Mouse (Mus musculus) adrenal gland, adult 2 months (tissue): ENCODE data around the gene Bach2. TPM values are rescaled to one million over a fixed set of nuclear protein-coding genes. Genes with fewer than 3 reads are reported as not detected.

Experiments used
- DNase-seq: peaks from one replicate; pipeline ENCODE4 v3.0.0; 2021
- polyA plus RNA-seq: library from polyadenylated mRNA; depleted of rRNA; stranded (reverse); fragments of >200 nt; gene quantifications from 2 replicates; pipeline ENCODE4 v1.2.3, GENCODE M21; 2012
- total RNA-seq, 2 experiments: library from RNA; stranded (reverse); gene quantifications; 2 replicates each; pipeline ENCODE4 v1.2.3; 2021

The Bach2 gene
- total and polyA plus RNA-seq, 3 experiments, result 0.61 to 2.9 (median 2.2) TPM

- no peak for DNase-seq
These were observed 250.6 kb downstream of the Bach2 start for GRCm38 (mm10) chr4:32489186-32489585.

GRCm38 (mm10) chr4:32491176-32491575, 252.6 kb downstream of the Bach2 start:
- no peak for DNase-seq

- DNase-seq, result no peak
These were observed 254.2 kb downstream of the Bach2 start for GRCm38 (mm10) chr4:32492834-32493233.

- no peak for DNase-seq
These were observed 263.2 kb downstream of the Bach2 start for GRCm38 (mm10) chr4:32501780-32502179.

- DNase-seq, result no peak
These were observed 263.6 kb downstream of the Bach2 start for GRCm38 (mm10) chr4:32502181-32502580.

- no peak for DNase-seq
These were observed 265.6 kb downstream of the Bach2 start for GRCm38 (mm10) chr4:32504236-32504635.

GRCm38 (mm10) chr4:32506306-32506808, 267.8 kb downstream of the Bach2 start:
- DNase-seq, result no peak

GRCm38 (mm10) chr4:32507041-32507440, 268.4 kb downstream of the Bach2 start:
- DNase-seq, result peak; percentile 26

GRCm38 (mm10) chr4:32508572-32508971, 270.0 kb downstream of the Bach2 start:
- DNase-seq, result no peak

GRCm38 (mm10) chr4:32508996-32509395, 270.4 kb downstream of the Bach2 start:
- DNase-seq, result no peak

GRCm38 (mm10) chr4:32509832-32510612, 271.4 kb downstream of the Bach2 start:
- no peak for DNase-seq

- no peak for DNase-seq
These were observed 272.3 kb downstream of the Bach2 start for GRCm38 (mm10) chr4:32510940-32511339.

GRCm38 (mm10) chr4:32516126-32516525, 277.5 kb downstream of the Bach2 start:
- DNase-seq, result no peak

GRCm38 (mm10) chr4:32518842-32519578, 280.4 kb downstream of the Bach2 start:
- DNase-seq, result peak; percentile 14

GRCm38 (mm10) chr4:32520628-32521360, 282.2 kb downstream of the Bach2 start:
- peak; percentile 13 for DNase-seq

GRCm38 (mm10) chr4:32521361-32521740, 282.7 kb downstream of the Bach2 start:
- DNase-seq, result no peak

GRCm38 (mm10) chr4:32522013-32522412, 283.4 kb downstream of the Bach2 start:
- DNase-seq, result no peak

GRCm38 (mm10) chr4:32524282-32524681, 285.7 kb downstream of the Bach2 start:
- DNase-seq, result no peak

GRCm38 (mm10) chr4:32525000-32525399, 286.4 kb downstream of the Bach2 start:
- DNase-seq, result no peak

- DNase-seq, result no peak
These were observed 287.7 kb downstream of the Bach2 start for GRCm38 (mm10) chr4:32526228-32526836.

GRCm38 (mm10) chr4:32529443-32529995, 290.9 kb downstream of the Bach2 start:
- no peak for DNase-seq
